Mouse (Mus musculus): ENCODE measurements around the gene Lrch1.

DNA sequence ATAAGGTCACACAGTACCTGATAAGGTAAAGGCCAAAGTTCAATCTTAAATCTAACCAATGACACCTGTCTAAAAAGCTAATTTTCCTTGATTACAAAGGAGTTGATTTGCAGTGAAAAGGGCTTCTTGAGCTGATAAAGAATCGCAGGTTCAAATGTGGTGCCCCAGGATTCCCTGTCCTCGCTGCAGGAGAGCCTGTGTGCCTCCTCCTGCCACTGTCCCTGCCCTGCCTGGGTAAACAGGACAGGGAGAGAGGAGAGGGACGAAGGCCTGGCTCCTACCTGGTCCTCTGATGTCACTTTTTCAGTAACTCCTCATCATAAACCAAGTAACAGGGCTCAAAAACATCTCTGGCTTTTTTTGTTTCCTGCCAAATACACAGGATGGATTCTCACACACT is 106.4 kb downstream of the Lrch1 start:
- no peak for TF ChIP-seq MYOG (IDR thresholded peaks at IDR 0.05; ENCODE audit: control insufficient read depth in 1 of 3, insufficient read depth in 1 of 3, insufficient read length in 2 of 3, low read depth in 2 of 3)
- no peak for TF ChIP-seq POLR2A (IDR thresholded peaks at IDR 0.05; ENCODE audit: insufficient read length, low read depth)
- TF ChIP-seq MAX (IDR thresholded peaks at IDR 0.05; ENCODE audit: low read depth), result no peak
